Mouse (Mus musculus) bone marrow macrophage, adult 2 months (primary cell): ENCODE data around the gene Zfp428. TPM values are rescaled to one million over a fixed set of nuclear protein-coding genes. Genes with fewer than 3 reads are reported as not detected.

ENCODE experiments used
- H3K27ac ChIP-seq: 2 replicates; pipeline ENCODE4 v1.5.1; 2012; ENCODE audit warnings: low read depth, low read length; ENCODE audit not compliant: insufficient read depth
- H3K4me1 ChIP-seq: 2 replicates; pipeline ENCODE4 v1.6.1; 2012; ENCODE audit warnings: low read length; ENCODE audit not compliant: control insufficient read depth, insufficient read depth
- H3K4me3 ChIP-seq: 2 replicates; pipeline ENCODE4 v1.5.1; 2012; ENCODE audit warnings: mild to moderate bottlenecking, low read length, moderate library complexity; ENCODE audit not compliant: insufficient read depth
- CTCF ChIP-seq: IDR thresholded peaks from 2 replicates; pipeline ENCODE4 v1.5.1; 2012; ENCODE audit warnings: low read depth, mild to moderate bottlenecking, low read length, moderate library complexity
- POLR2A ChIP-seq: IDR thresholded peaks from 2 replicates; pipeline ENCODE4 v1.6.1; 2012; ENCODE audit warnings: mild to moderate bottlenecking, low read depth, low read length, borderline replicate concordance
- polyA plus RNA-seq: library from polyadenylated mRNA; stranded (reverse); fragments of >200 nt; gene quantifications from 2 replicates; pipeline ENCODE4 v1.2.4, GENCODE M21; 2012; ENCODE audit not compliant: missing spikeins, insufficient read depth, insufficient read length

The Zfp428 gene
- polyA plus RNA-seq, 1 experiment = not detected

GRCm38 (mm10) chr7:24470356-24470755, 36.5 kb upstream of the Zfp428 start:
- H3K27ac ChIP-seq = no peak overlapping the region
- TF ChIP-seq CTCF = no peak
- TF ChIP-seq POLR2A = no peak
- peaks cover 18% of the 10 kb centered on the region for H3K4me1 ChIP-seq

GRCm38 (mm10) chr7:24472442-24472841, 34.4 kb upstream of the Zfp428 start:
- peaks cover 6% of the 10 kb centered on the region for H3K4me1 ChIP-seq
- no peak overlapping the region for H3K4me3 ChIP-seq
- TF ChIP-seq CTCF = no peak
- no peak for TF ChIP-seq POLR2A
- H3K27ac ChIP-seq = no peak overlapping the region

More at GRCm38 (mm10) chr7:24470356-24470755, 36.5 kb upstream of the Zfp428 start:
- H3K4me3 ChIP-seq = no peak overlapping the region

- no peak overlapping the region for H3K4me3 ChIP-seq
- TF ChIP-seq CTCF = peak; percentile 82
- TF ChIP-seq POLR2A = no peak
- no peak overlapping the region for H3K27ac ChIP-seq
- peaks cover 1% of the 10 kb centered on the region; the same call in 1 of the 2 replicates for H3K4me1 ChIP-seq
Observed at GRCm38 (mm10) chr7:24472937-24473336, 33.9 kb upstream of the Zfp428 start.

GRCm38 (mm10) chr7:24473913-24474529, 32.8 kb upstream of the Zfp428 start:
- TF ChIP-seq POLR2A (no peak), CTCF (peak; percentile 72)
- Histone ChIP-seq H3K4me3 (no peak overlapping the region), H3K27ac (no peak overlapping the region), H3K4me1 (no peaks in the 10 kb centered on the region)

- TF ChIP-seq CTCF = no peak
- no peak overlapping the region for H3K4me3 ChIP-seq
- H3K4me1 ChIP-seq = no peaks in the 10 kb centered on the region
- no peak overlapping the region for H3K27ac ChIP-seq
Observed at GRCm38 (mm10) chr7:24474811-24475506, 31.8 kb upstream of the Zfp428 start.

- no peak for TF ChIP-seq CTCF
- TF ChIP-seq POLR2A = no peak
- Histone ChIP-seq H3K4me3 (no peak overlapping the region), H3K27ac (no peak overlapping the region), H3K4me1 (no peaks in the 10 kb centered on the region; the same call in 1 of the 2 replicates)
Observed at GRCm38 (mm10) chr7:24476338-24476737, 30.5 kb upstream of the Zfp428 start.

GRCm38 (mm10) chr7:24476856-24477255, 29.9 kb upstream of the Zfp428 start:
- TF ChIP-seq POLR2A = no peak
- no peak for TF ChIP-seq CTCF

GRCm38 (mm10) chr7:24478911-24479310, 27.9 kb upstream of the Zfp428 start:
- TF ChIP-seq POLR2A (no peak), CTCF (no peak)
- H3K4me1 ChIP-seq = no peaks in the 10 kb centered on the region; the same call in 1 of the 2 replicates
- no peak overlapping the region for H3K27ac ChIP-seq
- no peak overlapping the region for H3K4me3 ChIP-seq

More at GRCm38 (mm10) chr7:24476856-24477255, 29.9 kb upstream of the Zfp428 start:
- H3K4me1 ChIP-seq = no peaks in the 10 kb centered on the region; the same call in 1 of the 2 replicates
- H3K27ac ChIP-seq = no peak overlapping the region
- no peak overlapping the region for H3K4me3 ChIP-seq

- Histone ChIP-seq H3K4me1 (no peaks in the 10 kb centered on the region; the same call in 1 of the 2 replicates), H3K4me3 (no peak overlapping the region), H3K27ac (no peak overlapping the region)
- TF ChIP-seq CTCF (no peak), POLR2A (no peak)
Observed at GRCm38 (mm10) chr7:24479685-24480084, 27.1 kb upstream of the Zfp428 start.
